Mouse (Mus musculus): Measurements from ENCODE around the gene Nodal.

The Nodal gene

DNA sequence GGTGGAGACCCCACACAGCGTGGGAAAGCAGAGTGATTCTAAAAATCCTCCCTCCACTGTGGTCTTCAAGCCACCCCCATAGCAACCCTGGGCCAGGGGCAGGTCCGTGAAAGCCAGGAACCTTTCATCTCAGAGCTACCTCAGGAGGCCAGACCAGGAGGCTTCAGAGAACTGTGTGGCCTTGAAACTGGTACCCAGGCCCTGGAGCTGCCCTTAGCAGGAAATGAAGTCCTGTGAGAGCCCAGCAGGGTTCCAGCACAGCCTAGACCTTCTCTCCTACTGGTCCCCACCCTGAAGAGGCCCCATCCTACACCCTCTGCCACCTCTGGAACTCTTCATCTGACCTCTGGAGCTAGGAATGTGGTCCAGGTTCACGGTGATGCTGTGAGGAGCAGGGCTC is 19.6 kb upstream of the Nodal start:
- DNase-seq (ENCODE audit: extremely low read depth, low read depth) = no peak

DNA sequence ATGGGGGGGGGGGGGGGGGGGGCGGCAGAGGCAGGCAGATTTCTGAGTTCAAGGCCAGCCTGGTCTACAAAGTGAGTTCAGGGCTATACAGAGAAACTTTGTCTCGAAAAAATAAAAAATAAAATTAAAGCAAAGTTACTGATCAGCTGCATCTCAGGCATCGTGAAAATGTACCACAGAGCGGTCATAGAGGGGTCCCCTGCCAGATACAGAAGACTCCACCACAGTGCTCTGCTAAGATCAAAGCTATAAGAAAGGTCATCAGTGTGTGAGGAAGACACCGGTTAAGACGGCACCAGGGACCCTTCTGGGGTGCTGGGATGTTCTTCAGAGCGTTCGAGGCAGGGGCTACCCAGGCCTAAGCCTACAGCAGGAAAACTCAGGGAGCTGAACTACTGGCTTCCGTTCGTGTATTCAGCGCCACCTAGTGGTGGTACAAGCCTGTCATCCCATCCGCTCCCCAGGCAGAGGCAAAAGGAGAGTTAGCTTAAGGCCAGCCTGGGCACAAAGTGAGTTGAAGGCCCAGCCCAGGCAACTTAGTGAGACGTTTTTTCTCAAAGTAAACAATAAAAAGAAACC is 18.5 kb upstream of the Nodal start:
- peak; percentile 58 for DNase-seq (ENCODE audit: extremely low read depth, low read depth)

GRCm38 (mm10) chr10:61400407-61400806 is 17.4 kb upstream of the Nodal start:
- DNase-seq (ENCODE audit: extremely low read depth, low read depth) = no peak

- peak; percentile 33 for DNase-seq (ENCODE audit: extremely low read depth, low read depth)
Observed at GRCm38 (mm10) chr10:61402480-61402879, 15.3 kb upstream of the Nodal start.

GRCm38 (mm10) chr10:61402911-61403310 is 14.9 kb upstream of the Nodal start:
- DNase-seq (ENCODE audit: extremely low read depth, low read depth) = no peak

GRCm38 (mm10) chr10:61405958-61406357 is 11.8 kb upstream of the Nodal start:
- no peak for DNase-seq (ENCODE audit: extremely low read depth, low read depth)

DNA sequence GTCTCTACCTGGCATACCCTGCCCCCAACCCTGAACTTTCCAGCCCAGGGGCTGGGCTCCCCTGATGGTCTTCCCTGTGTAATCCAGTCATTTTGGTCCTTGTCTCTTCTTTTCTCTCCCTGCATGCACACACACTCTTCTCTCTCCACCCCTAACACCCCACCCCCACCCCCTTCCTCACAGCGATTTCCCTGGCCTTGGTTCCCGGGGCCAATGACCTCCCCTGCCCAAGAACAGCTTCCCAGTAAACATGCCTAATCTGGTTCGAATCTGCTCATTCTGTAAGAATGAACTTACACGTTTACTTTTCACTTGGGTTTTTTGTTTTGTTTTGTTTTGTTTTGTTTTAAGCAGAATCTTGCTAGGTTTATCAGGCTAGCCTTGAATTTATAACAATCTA is 8.0 kb upstream of the Nodal start:
- no peak for DNase-seq (ENCODE audit: extremely low read depth, low read depth)

DNA sequence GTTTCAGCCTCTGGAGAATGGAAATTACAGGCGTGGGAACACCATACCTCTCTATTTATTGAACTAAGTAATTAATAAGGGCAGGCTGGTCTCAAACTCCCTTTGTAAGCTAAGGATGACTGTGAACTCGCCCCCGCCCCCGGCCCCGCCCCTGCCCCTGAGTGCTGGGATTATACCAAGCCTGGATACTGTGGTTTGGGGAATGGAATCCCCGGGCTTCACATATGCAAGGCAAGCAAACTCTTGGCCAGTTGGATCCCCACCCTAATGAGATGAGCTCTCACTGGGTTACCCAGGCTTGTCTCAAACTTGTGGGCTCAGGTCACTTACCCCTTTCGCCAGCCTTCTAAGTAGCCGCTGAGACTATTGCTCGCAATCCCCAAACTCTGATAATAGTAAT is 7.6 kb upstream of the Nodal start:
- DNase-seq (ENCODE audit: extremely low read depth, low read depth) = no peak

DNA sequence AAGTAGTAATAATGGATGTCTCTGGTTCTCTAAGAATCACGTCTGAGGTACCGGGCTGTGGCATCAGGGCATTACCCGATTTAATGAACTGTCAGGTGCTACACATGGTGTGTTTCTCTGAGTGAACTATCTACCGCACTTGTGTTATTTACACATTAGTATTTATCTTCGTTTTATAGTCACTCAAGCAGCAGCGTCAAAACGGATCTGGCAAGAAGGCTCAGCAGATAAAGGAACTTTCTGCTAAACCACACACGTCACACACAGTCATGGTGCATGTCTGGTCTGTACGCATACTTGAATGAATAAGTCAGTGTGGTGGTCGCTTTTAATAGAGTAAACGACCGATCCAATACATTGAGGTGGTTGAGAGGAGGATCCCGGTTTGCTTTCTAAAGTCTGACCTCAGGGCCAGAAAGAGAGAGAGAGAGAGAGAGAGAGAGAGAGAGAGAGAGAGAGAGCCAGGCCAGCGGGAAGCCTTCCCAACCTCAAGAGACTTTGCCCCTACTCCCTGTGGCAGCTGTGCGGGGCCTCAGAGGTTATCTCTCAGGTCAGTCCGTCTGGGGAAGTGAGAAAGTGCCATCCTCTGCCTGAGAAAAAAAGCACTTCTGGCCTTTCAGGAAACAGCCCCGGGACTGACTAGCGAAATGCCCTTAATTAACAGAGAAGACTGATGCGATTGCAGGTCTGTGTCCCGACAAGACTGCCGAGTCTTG is 4.7 kb upstream of the Nodal start:
- peak; percentile 72 for DNase-seq (ENCODE audit: extremely low read depth, low read depth)

- DNase-seq (ENCODE audit: extremely low read depth, low read depth) = no peak
Observed at GRCm38 (mm10) chr10:61415240-61415639, 2.5 kb upstream of the Nodal start.

- no peak for DNase-seq (ENCODE audit: extremely low read depth, low read depth)
Observed at GRCm38 (mm10) chr10:61415890-61416289, 1.9 kb upstream of the Nodal start.

- no peak for DNase-seq (ENCODE audit: extremely low read depth, low read depth)
Observed at GRCm38 (mm10) chr10:61416561-61416960, 1.2 kb upstream of the Nodal start.

DNA sequence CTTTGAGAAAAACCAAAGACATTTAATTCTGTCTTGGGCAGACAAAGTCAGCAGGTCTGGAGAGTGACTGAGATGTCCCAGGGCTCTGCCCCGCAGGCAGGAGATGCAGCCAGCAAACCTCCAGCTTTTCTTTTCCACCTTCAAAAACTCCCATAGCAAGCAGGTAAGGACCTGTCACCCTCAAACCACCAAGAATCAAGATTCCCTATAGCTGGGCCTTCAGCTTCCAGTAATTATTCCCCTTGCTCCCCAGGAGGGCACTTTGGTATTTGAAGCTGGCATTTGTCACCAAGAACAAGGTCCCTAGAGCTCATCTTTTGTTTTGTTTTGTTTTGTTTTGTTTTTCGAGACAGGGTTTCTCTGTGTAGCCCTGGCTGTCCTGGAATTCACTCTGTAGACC is 726 bp upstream of the Nodal start:
- DNase-seq (ENCODE audit: extremely low read depth, low read depth) = no peak

DNA sequence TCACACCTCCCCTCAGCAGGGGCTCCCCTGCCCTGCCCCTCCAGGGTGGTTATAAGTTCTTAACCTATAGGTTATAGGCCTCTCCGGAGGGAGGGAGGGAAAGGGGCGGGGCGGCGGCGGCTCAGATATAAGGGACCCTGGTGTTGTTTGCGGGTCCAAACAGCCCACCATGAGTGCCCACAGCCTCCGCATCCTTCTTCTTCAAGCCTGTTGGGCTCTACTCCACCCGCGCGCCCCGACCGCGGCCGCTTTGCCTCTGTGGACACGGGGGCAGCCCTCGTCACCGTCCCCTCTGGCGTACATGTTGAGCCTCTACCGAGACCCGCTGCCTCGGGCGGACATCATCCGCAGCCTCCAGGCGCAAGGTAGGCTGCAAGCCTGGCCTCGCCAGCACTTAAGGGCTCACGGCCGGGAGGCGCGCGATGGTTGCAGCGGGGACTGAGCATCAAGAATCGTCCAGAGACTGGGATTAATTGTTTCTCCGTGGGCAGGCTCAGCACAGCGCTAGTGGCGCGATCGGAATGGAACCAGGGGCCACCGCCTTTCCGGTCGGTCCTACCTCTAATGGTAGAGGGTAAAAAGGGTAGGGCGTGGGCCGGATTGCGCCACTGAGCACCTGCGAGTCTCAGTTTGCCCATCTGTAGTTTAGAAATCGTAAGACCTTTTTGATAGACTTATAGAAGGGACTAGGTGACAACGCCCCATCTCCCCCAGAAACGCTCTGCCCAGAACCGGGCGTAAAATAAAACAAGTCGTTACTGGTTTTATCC is 544 bp downstream of the Nodal start:
- no peak for DNase-seq (ENCODE audit: extremely low read depth, low read depth)

DNA sequence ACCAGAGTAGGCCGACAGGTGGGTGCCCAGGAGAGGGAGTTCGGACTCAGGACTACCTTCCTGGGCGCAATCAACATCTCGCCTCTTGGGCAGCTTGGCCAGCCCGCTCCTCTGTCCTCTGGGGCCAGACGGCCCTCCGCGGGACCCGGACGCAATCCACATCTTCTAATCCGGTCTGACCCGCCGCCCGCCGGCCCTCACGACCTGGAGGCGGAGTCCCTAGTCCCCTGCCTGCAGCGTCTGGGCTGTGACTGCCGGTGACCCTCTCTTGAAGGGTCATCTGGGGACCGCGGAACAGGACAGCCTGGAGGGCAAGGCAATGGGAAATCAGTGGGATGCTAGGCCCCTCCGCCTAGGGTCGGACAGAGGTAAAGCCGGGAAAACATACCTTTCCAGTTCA is 1.4 kb downstream of the Nodal start:
- DNase-seq (ENCODE audit: extremely low read depth, low read depth) = no peak

DNA sequence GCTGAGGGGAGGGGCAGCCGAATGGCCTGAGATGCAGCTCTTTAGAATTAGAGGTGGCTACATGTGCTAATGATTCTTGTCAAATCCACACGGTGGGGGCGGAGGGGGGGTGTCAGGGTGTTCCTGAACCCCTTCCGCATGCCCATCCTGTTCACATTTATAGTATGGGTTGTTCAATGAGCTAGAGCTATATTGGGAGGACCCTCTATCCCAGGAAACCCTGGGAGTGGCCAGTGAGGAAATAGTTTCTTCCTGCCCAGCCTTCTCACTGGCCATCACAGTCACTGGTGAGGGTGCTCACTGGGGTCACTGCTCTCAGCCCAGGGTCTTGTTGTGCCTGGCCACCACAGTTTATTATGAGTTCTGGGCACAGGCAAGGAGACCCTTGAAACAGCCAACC is 2.2 kb downstream of the Nodal start:
- no peak for DNase-seq (ENCODE audit: extremely low read depth, low read depth)

DNA sequence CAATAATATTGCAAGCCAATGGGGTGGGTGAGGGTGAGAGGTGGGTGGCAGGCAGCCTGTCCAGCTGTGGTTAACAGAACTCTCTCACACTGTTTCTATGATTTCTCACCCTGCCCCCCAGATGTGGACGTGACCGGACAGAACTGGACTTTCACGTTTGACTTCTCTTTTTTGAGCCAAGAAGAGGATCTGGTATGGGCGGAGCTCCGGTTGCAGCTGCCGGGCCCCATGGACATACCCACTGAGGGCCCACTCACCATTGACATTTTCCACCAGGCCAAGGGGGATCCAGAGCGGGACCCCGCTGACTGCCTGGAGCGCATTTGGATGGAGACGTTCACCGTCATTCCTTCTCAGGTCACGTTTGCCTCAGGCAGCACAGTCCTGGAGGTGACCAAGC is 5.1 kb downstream of the Nodal start:
- no peak for DNase-seq (ENCODE audit: extremely low read depth, low read depth)

DNA sequence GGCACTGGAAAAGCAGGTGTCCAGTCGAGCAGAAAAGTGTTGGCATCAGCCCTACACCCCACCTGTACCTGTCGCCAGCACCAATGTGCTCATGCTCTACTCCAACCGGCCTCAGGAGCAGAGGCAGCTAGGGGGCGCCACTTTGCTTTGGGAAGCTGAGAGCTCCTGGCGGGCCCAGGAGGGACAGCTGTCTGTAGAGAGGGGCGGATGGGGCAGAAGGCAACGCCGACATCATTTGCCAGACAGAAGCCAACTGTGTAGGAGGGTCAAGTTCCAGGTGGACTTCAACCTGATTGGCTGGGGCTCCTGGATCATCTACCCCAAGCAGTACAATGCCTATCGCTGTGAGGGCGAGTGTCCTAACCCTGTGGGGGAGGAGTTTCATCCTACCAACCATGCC is 5.5 kb downstream of the Nodal start:
- DNase-seq (ENCODE audit: extremely low read depth, low read depth) = no peak

- DNase-seq (ENCODE audit: extremely low read depth, low read depth) = no peak
Observed at GRCm38 (mm10) chr10:61424500-61424899, 6.7 kb downstream of the Nodal start.

DNA sequence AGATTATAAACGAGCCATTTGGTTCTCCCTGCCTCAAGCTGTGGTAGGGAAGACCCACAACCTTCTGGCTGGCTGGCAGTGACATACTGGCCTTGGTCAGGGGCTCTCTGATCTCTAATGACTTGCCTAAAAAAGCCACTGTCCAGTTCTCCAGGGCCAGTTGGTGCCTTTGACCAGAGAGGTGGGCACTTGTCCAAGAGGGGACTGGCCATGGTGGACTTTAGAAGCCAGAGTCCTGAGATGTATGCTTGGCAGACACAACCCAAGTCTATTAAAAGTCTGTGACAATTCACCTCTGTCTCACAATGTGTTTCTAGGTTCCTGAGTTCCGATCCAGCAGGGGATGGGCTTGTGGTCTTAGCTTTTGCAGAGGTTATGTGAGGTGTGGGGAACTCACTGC is 7.3 kb downstream of the Nodal start:
- no peak for DNase-seq (ENCODE audit: extremely low read depth, low read depth)

DNA sequence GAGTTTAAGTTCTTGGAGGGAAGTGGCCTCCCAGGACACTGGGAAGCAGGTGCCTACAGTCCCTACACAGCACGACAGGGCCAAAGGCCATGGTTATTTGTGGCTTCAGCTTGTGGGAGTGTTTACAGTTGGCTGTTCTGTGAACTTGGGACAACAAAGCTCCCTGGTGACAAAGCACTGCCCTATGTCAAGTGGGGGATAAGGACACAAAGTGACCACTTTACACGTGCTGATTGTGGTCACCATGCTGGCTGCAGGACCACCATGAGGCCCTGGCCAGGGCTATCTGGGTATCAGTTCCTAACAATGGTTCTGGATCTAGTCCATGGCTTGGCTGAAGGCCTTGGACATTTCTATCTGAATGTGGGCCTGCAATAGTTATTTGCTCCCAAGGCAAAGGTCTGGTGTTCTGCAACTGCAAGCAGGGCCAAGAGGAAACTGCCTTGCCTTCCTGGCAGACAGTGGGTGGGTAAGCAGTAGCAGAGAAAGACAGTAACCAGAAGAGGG is 8.5 kb downstream of the Nodal start:
- no peak for DNase-seq (ENCODE audit: extremely low read depth, low read depth)

DNA sequence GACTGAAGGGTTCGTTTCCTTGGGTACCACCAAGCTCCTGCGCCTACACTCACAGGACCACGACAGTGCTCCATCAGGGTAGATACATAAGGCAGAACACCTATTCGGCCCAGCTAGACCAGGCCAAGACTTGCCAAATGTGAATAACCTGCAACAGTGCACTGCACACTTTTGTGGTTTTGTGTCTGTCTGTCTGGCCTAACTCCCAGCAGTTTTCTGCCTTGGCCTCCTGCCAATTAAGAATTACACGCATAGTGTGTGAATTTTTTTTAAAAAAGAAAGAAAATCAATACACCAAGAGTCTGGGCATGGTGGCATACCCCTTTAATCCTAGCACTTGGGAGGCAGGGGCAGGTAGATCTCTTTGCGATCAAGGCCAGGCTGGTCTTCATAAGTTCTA is 10.2 kb downstream of the Nodal start:
- no peak for DNase-seq (ENCODE audit: extremely low read depth, low read depth)

DNA sequence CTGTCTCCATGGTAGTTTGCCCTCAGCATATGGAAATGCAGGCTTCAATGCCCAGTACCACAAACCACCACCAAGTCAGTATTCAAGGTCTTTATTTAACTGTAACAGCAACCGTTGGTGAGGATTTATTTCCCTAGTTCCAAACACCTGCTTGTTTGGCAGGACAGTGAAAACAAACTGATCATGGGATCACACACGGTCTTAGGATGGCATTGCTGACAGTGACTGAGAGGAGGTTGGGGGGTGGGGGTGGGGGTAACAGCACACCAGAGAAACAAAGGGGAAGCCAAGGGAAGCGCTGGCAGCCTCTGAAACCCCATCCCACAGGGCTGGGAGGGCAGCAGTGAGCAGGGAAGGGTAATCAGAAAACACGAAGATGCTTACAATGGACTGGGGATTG is 10.6 kb downstream of the Nodal start:
- no peak for DNase-seq (ENCODE audit: extremely low read depth, low read depth)

All from MEL-GATA-1-ER (cell line).